Mouse (Mus musculus) embryo, embryonic 10 days (tissue): Measurements from ENCODE around the gene Cyp2r1.
A peak's percentile ranks its signal among the peaks of the same experiment; 100 is the strongest.
"Not testable (repeated sequence)": the region's sequence is repeated elsewhere in the genome, so short reads cannot be mapped to it uniquely, and the experiment has no call there.

Source experiments
- DNase-seq: peaks from one replicate; pipeline ENCODE4 v3.0.0-alpha.2; 2015; ENCODE audit warnings: low spot score

The Cyp2r1 gene

GRCm38 (mm10) chr7:114562531-114563241, at the start of gene Cyp2r1:
Gene Cyp2r1 (minus strand): TSS chr7:114562972.
- peak; percentile 93 for DNase-seq

GRCm38 (mm10) chr7:114594391-114594790, 31.6 kb upstream of the Cyp2r1 start:
- DNase-seq, result not testable (repeated sequence)

GRCm38 (mm10) chr7:114582441-114582840, 19.7 kb upstream of the Cyp2r1 start:
- DNase-seq, result no peak

- DNase-seq, result no peak
These were observed 18.4 kb upstream of the Cyp2r1 start for GRCm38 (mm10) chr7:114581200-114581599.

- DNase-seq, result peak; percentile 67
These were observed 17.7 kb upstream of the Cyp2r1 start for GRCm38 (mm10) chr7:114580426-114580825.

- no peak for DNase-seq
These were observed 14.9 kb upstream of the Cyp2r1 start for GRCm38 (mm10) chr7:114577665-114578064.

GRCm38 (mm10) chr7:114576931-114577330, 14.2 kb upstream of the Cyp2r1 start:
- no peak for DNase-seq

- DNase-seq, result not testable (repeated sequence)
These were observed 11.1 kb upstream of the Cyp2r1 start for GRCm38 (mm10) chr7:114573866-114574265.

- no peak for DNase-seq
These were observed 26.6 kb downstream of the Cyp2r1 start for GRCm38 (mm10) chr7:114536179-114536578.

GRCm38 (mm10) chr7:114526245-114526644, 36.5 kb downstream of the Cyp2r1 start:
- no peak for DNase-seq

- DNase-seq, result no peak
These were observed 42.6 kb downstream of the Cyp2r1 start for GRCm38 (mm10) chr7:114520122-114520521.

GRCm38 (mm10) chr7:114508879-114509278, 53.9 kb downstream of the Cyp2r1 start:
- DNase-seq, result no peak
